In the genomic region with DNA sequence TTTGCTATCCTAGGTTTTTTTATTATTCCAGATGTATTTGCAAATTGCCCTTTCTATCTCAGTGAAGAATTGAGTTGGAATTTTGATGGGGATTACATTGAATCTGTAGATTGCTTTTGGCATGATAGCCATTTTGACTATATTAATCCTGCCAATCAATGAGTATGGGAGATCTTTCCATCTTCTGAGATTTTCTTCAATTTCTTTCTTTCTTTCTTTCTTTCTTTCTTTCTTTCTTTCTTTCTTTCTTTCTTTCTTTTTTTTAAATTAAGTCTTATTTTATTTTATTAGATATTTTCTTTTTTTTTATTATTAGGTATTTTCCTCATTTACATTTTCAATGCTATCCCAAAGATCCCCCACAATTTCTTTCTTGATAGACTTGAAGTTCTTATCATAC, we compare ENCODE assay signal across 5 mouse cellular contexts.
A peak's percentile ranks its signal among the peaks of the same experiment; 100 is the strongest.
DNase-seq lines count a peak whose midpoint lies in the region.

No protein-coding gene starts in this region.

- DNase-seq in adrenal gland, postnatal 10 days = peak; percentile 62
- DNase-seq in cerebellum, postnatal 4 days (ENCODE audit: low spot score in 2 of 2) = peak; percentile 88 to 90
- peak; percentile 18 for DNase-seq in gastrocnemius, postnatal 25 days
- peak; percentile 40 for DNase-seq in kidney, postnatal 10 days
- DNase-seq in kidney, postnatal 4 days = peak; percentile 42 to 63

Comparison
In these comparisons a context has a peak if more than half of its experiments do, and no peak if none do; other contexts are left out.
1. Peak in every context shown above with its lines: DNase-seq.
2. DNase-seq: peak in every context shown above with its lines; median percentile 89 in cerebellum, postnatal 4 days; 62 in adrenal gland, postnatal 10 days; 52 in kidney, postnatal 4 days; 40 in kidney, postnatal 10 days; 18 in gastrocnemius, postnatal 25 days.